Mouse (Mus musculus): ENCODE measurements around the gene Pelo. TPM values are rescaled to one million over a fixed set of nuclear protein-coding genes. Genes with fewer than 3 reads are reported as not detected.
A peak's percentile ranks its signal among the peaks of the same experiment; 100 is the strongest.

The Pelo gene
- total and polyA plus RNA-seq, 2 experiments from 2014 or later, result 7.8 to 30.2 TPM

DNA sequence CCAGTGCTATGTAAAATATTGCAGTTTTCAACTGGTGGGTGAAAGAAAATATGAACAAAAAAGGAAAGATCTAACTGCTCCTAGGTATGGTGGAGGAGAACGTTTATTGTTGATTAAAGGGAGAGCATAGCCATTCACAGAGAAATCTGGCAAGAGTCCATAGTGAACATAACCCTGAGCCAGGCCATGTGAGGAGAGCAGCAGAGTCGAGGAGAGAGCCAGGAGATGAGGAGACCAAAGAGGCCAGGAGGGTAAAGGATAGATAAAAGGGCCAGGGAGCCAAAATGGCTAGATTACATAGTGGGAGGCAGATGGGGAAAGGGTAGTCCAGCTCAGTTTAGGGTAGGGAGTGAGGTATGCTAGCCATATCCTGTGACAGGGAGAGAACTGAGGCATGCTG, 6.2 kb upstream of the Pelo start:
- H3K27ac ChIP-seq (ENCODE audit: low read depth), result peak overlapping the region; percentile 47
- no peaks in the 10 kb centered on the region for H3K9me3 ChIP-seq (replicated peaks; ENCODE audit: control insufficient read depth, low read length)
- H3K4me3 ChIP-seq (ENCODE audit: low read depth, low read length), result no peak overlapping the region
- TF ChIP-seq EP300 (IDR thresholded peaks at IDR 0.05; ENCODE audit: low read depth), result no peak
- no peak for TF ChIP-seq CTCF (IDR thresholded peaks at IDR 0.05; ENCODE audit: low read depth)
- H3K4me2 ChIP-seq (ENCODE audit: low read depth, low read length), result peak overlapping the region; percentile 4; the same call in 1 of the 2 replicates
- no peaks in the 10 kb centered on the region for H3K27me3 ChIP-seq (ENCODE audit: control insufficient read depth, insufficient read depth, low read length)
- peaks cover 58% of the 10 kb centered on the region for H3K4me1 ChIP-seq (ENCODE audit: control insufficient read depth, insufficient read depth)
- DNase-seq (ENCODE audit: low spot score) (peak; percentile 52), ATAC-seq (ENCODE audit: insufficient read depth, low read depth) (no peak)
- H3K9ac ChIP-seq (replicated peaks; ENCODE audit: low read depth, low read length), result no peak overlapping the region
- H3K36me3 ChIP-seq (replicated peaks; ENCODE audit: control insufficient read depth, insufficient read depth, low read length), result no peaks in the 10 kb centered on the region
- WGBS, result 3% methylated on average over 2 of the region's 2 CpGs

DNA sequence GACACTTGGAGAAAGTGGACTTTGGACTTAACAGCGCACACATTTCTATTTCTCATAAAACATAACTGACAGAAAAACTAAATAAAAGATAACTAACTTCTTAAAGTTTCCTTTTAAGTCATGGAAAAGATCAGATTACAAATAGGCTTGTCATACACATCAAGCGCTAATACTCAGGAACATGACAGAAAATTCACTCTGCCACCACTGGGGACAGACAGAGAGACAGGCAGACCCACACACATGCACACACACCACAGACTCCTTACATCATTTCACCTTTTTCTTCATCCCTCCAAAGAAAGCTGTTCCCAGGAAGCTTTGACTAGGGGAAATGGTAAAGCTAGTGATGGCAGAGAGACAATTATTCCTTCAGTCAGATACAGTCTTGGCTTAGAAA, 5.4 kb upstream of the Pelo start:
- no peak overlapping the region for H3K4me3 ChIP-seq (ENCODE audit: low read depth, low read length)
- H3K9me3 ChIP-seq (replicated peaks; ENCODE audit: control insufficient read depth, low read length), result no peaks in the 10 kb centered on the region
- no peaks in the 10 kb centered on the region for H3K27me3 ChIP-seq (ENCODE audit: control insufficient read depth, insufficient read depth, low read length)
- 86% methylated on average over 2 of the region's 2 CpGs for WGBS
- no peak overlapping the region for H3K9ac ChIP-seq (replicated peaks; ENCODE audit: low read depth, low read length)
- TF ChIP-seq EP300 (IDR thresholded peaks at IDR 0.05; ENCODE audit: low read depth), result no peak
- no peak for TF ChIP-seq CTCF (IDR thresholded peaks at IDR 0.05; ENCODE audit: low read depth)
- DNase-seq (ENCODE audit: low spot score) (no peak), ATAC-seq (ENCODE audit: insufficient read depth, low read depth) (no peak)
- peaks cover 63% of the 10 kb centered on the region for H3K4me1 ChIP-seq (ENCODE audit: control insufficient read depth, insufficient read depth)
- no peaks in the 10 kb centered on the region for H3K36me3 ChIP-seq (replicated peaks; ENCODE audit: control insufficient read depth, insufficient read depth, low read length)
- H3K27ac ChIP-seq (ENCODE audit: low read depth), result peak overlapping the region; percentile 47; the same call in 1 of the 2 replicates
- H3K4me2 ChIP-seq (ENCODE audit: low read depth, low read length), result peak overlapping the region; percentile 4; the same call in 1 of the 2 replicates

DNA sequence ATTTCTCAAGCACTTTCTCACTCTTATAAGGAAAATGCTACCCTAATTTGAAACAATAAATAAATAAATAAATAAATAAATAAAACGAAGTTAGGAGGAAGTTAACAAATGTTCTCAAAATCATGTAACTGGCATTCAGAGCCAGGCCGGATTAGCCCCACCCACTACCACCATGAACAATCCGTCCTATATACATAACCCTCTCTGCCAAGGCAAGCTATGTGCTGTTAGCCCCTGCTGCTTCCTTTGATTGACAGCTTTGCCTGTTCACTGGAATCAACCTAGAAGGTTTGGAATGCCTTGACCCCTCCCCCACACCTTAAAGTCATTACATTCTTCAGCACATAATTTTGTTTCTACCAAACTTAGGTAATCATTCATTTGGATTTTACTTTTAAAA, 1.5 kb upstream of the Pelo start:
- 47% methylated on average over 3 of the region's 3 CpGs for WGBS
- TF ChIP-seq EP300 (IDR thresholded peaks at IDR 0.05; ENCODE audit: low read depth), result no peak
- no peak for TF ChIP-seq CTCF (IDR thresholded peaks at IDR 0.05; ENCODE audit: low read depth)
- Histone ChIP-seq H3K27me3 (ENCODE audit: control insufficient read depth, insufficient read depth, low read length) (no peaks in the 10 kb centered on the region), H3K36me3 (replicated peaks; ENCODE audit: control insufficient read depth, insufficient read depth, low read length) (peaks cover 10% of the 10 kb centered on the region), H3K9ac (replicated peaks; ENCODE audit: low read depth, low read length) (no peak overlapping the region), H3K9me3 (replicated peaks; ENCODE audit: control insufficient read depth, low read length) (no peaks in the 10 kb centered on the region), H3K4me1 (ENCODE audit: control insufficient read depth, insufficient read depth) (peaks cover 55% of the 10 kb centered on the region), H3K4me2 (ENCODE audit: low read depth, low read length) (peak overlapping the region; percentile 92; the same call in 1 of the 2 replicates), H3K27ac (ENCODE audit: low read depth) (peak overlapping the region; percentile 93), H3K4me3 (ENCODE audit: low read depth, low read length) (peak overlapping the region; percentile 67; the same call in 1 of the 2 replicates)
- DNase-seq (ENCODE audit: low spot score), result no peak
- no peak for ATAC-seq (ENCODE audit: insufficient read depth, low read depth)

DNA sequence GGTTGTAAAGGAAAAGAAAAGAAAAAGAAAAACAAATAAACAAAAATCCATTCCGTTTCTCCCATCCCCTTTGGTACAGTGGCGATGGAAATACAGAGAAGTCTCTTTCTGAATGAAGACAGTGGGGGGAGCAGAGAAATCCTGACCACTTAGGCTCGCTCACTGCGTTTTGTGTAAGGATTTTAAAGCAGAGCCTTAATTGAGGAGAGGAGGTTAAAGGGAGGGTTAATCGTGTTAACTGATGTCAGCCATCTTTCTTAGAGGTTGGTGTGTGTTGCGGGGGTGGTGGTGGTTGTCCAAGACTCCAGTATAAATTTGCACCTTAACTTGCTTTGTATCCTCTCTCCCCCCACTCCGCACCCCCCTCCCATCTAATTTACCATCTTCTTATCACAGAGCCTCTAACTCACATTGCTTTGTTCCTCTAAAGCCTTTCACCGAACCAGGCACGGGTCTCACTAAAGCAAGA, 1.0 kb upstream of the Pelo start:
- TF ChIP-seq CTCF (IDR thresholded peaks at IDR 0.05; ENCODE audit: low read depth) (no peak), EP300 (IDR thresholded peaks at IDR 0.05; ENCODE audit: low read depth) (no peak)
- peak overlapping the region; percentile 67 for H3K4me3 ChIP-seq (ENCODE audit: low read depth, low read length)
- H3K36me3 ChIP-seq (replicated peaks; ENCODE audit: control insufficient read depth, insufficient read depth, low read length), result peaks cover 12% of the 10 kb centered on the region
- no peaks in the 10 kb centered on the region for H3K9me3 ChIP-seq (replicated peaks; ENCODE audit: control insufficient read depth, low read length)
- H3K9ac ChIP-seq (replicated peaks; ENCODE audit: low read depth, low read length), result peak overlapping the region; percentile 73
- H3K27me3 ChIP-seq (ENCODE audit: control insufficient read depth, insufficient read depth, low read length), result no peaks in the 10 kb centered on the region
- ATAC-seq (ENCODE audit: insufficient read depth, low read depth) (no peak), DNase-seq (ENCODE audit: low spot score) (no peak)
- peak overlapping the region; percentile 92 for H3K4me2 ChIP-seq (ENCODE audit: low read depth, low read length)
- WGBS, result 33% methylated on average over 9 of the region's 9 CpGs
- peak overlapping the region; percentile 93 for H3K27ac ChIP-seq (ENCODE audit: low read depth)
- H3K4me1 ChIP-seq (ENCODE audit: control insufficient read depth, insufficient read depth), result peaks cover 51% of the 10 kb centered on the region

DNA sequence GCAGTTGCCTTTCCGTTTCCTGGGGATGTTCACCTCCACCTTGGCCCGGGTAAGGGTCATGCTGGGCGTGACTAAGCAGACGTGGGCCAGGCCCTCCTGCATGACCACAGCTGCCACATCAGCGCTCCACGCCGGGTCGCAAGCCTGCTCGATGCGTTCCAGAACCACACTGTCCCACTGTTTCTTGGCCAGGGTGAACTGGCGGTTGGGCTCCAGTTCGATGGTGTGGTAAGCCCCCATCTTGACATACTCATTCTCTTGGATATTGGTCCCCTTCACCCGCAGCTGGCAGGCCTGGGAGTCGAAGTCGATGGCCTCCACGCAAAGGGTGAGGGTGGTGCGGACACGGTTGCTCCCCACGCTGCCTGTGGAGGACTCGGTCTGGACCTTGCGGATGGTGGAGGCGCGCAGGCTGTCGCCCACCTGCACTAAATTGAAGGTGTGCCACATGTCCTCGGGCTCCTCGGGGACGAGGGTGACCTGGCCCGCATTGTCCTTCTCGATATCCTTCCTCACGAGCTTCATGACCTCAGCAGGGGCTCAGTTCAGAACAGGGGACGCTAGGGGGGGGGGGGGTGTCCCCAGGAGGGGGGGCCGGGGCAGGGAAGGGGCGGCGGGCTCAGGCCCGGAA, 476 bp downstream of the Pelo start:
- DNase-seq (ENCODE audit: low spot score) (peak; percentile 30), ATAC-seq (ENCODE audit: insufficient read depth, low read depth) (peak; percentile 22)
- Histone ChIP-seq H3K4me3 (ENCODE audit: low read depth, low read length) (peak overlapping the region; percentile 67), H3K27me3 (ENCODE audit: control insufficient read depth, insufficient read depth, low read length) (no peaks in the 10 kb centered on the region), H3K36me3 (replicated peaks; ENCODE audit: control insufficient read depth, insufficient read depth, low read length) (peaks cover 13% of the 10 kb centered on the region), H3K4me2 (ENCODE audit: low read depth, low read length) (peak overlapping the region; percentile 92), H3K4me1 (ENCODE audit: control insufficient read depth, insufficient read depth) (peaks cover 41% of the 10 kb centered on the region), H3K9ac (replicated peaks; ENCODE audit: low read depth, low read length) (peak overlapping the region; percentile 73), H3K9me3 (replicated peaks; ENCODE audit: control insufficient read depth, low read length) (no peaks in the 10 kb centered on the region), H3K27ac (ENCODE audit: low read depth) (peak overlapping the region; percentile 93)
- no peak for TF ChIP-seq EP300 (IDR thresholded peaks at IDR 0.05; ENCODE audit: low read depth)
- TF ChIP-seq CTCF (IDR thresholded peaks at IDR 0.05; ENCODE audit: low read depth), result no peak
- WGBS, result 1% methylated on average over 35 of the region's 35 CpGs
